Mouse (Mus musculus) myocyte (in vitro differentiated cells): ENCODE measurements at regions not wholly inside any gene's neighbourhood (a gene's known extent, or its start where the extent isn't known, plus 50 kb on each side); places are given as distances from the start of the nearest gene placed in this dataset.

Experiments used
- H3K27me3 ChIP-seq: one replicate; pipeline ENCODE4 v1.6.1; 2011; ENCODE audit not compliant: control insufficient read depth, insufficient read depth, insufficient read length
- H3K36me3 ChIP-seq: one replicate; pipeline ENCODE4 v1.6.1; 2011; ENCODE audit not compliant: control insufficient read depth, insufficient read depth
- H3K4me2 ChIP-seq: one replicate; pipeline ENCODE4 v1.6.1; 2011; ENCODE audit warnings: low read depth, control low read depth
- H3K4me3 ChIP-seq: one replicate; pipeline ENCODE4 v1.5.1; 2011; ENCODE audit warnings: mild to moderate bottlenecking, control low read depth, moderate library complexity
- H3K79me2 ChIP-seq: one replicate; pipeline ENCODE4 v1.6.1; 2011; ENCODE audit not compliant: control insufficient read depth, insufficient read depth
- H3ac ChIP-seq: one replicate; pipeline ENCODE4 v1.6.1; 2011; ENCODE audit not compliant: control insufficient read depth, insufficient read length
- CEBPB ChIP-seq: IDR thresholded peaks from 2 replicates; pipeline ENCODE4 v1.6.1; 2011; ENCODE audit warnings: mild to moderate bottlenecking, moderate library complexity; ENCODE audit not compliant: poor library complexity, insufficient read depth, severe bottlenecking
- E2F4 ChIP-seq: IDR thresholded peaks from one replicate; pipeline ENCODE4 v1.6.1; 2011; ENCODE audit warnings: mild to moderate bottlenecking, control low read depth, moderate library complexity; ENCODE audit not compliant: insufficient read depth
- MAX ChIP-seq: IDR thresholded peaks from one replicate; pipeline ENCODE4 v1.6.1; 2011; ENCODE audit warnings: low read depth, mild to moderate bottlenecking, control low read depth
- MYOD1 ChIP-seq, 3 experiments: IDR thresholded peaks; one replicate each; pipeline ENCODE4 v1.6.1; 2011; ENCODE audit warnings: control low read depth in 2 of 3, low read depth in 2 of 3, mild to moderate bottlenecking in 2 of 3, moderate library complexity in 1 of 3; ENCODE audit not compliant: insufficient read length in 2 of 3, control insufficient read depth in 1 of 3
- MYOG ChIP-seq, 3 experiments: IDR thresholded peaks; one replicate each; pipeline ENCODE4 v1.6.1; 2011; ENCODE audit warnings: control low read depth in 2 of 3, low read depth in 2 of 3, mild to moderate bottlenecking in 2 of 3; ENCODE audit not compliant: insufficient read length in 2 of 3, control insufficient read depth in 1 of 3, insufficient read depth in 1 of 3
- POLR2A ChIP-seq: IDR thresholded peaks from one replicate; pipeline ENCODE4 v1.6.1; 2011; ENCODE audit warnings: low read depth, mild to moderate bottlenecking, control low read depth, moderate library complexity; ENCODE audit not compliant: insufficient read length
- POLR2AphosphoS2 ChIP-seq: IDR thresholded peaks from one replicate; pipeline ENCODE4 v1.6.1; 2011; ENCODE audit warnings: low read depth, control low read depth; ENCODE audit not compliant: insufficient read length
- REST ChIP-seq: IDR thresholded peaks from one replicate; pipeline ENCODE4 v1.6.1; 2011; ENCODE audit warnings: mild to moderate bottlenecking, control low read depth, moderate library complexity; ENCODE audit not compliant: insufficient read depth, insufficient read length
- SRF ChIP-seq: IDR thresholded peaks from one replicate; pipeline ENCODE4 v1.6.1; 2011; ENCODE audit warnings: low read depth; ENCODE audit not compliant: control insufficient read depth, insufficient read length
- TCF12 ChIP-seq: IDR thresholded peaks from one replicate; pipeline ENCODE4 v1.6.1; 2011; ENCODE audit warnings: mild to moderate bottlenecking, control low read depth; ENCODE audit not compliant: poor library complexity, insufficient read depth, severe bottlenecking
- TCF3 ChIP-seq: IDR thresholded peaks from one replicate; pipeline ENCODE4 v1.6.1; 2011; ENCODE audit warnings: low read depth, control low read depth; ENCODE audit not compliant: insufficient read length
- USF1 ChIP-seq: IDR thresholded peaks from one replicate; pipeline ENCODE4 v1.6.1; 2011; ENCODE audit warnings: low read depth, mild to moderate bottlenecking, control low read depth, moderate library complexity

- no peak for TF ChIP-seq E2F4
- TF ChIP-seq TCF12: no peak
- no peak for TF ChIP-seq MYOD1 (IDR thresholded peaks at IDR 0.05; ENCODE audit: control insufficient read depth in 1 of 3, insufficient read length in 2 of 3, low read depth in 2 of 3)
- TF ChIP-seq POLR2A: no peak
- no peak for TF ChIP-seq POLR2AphosphoS2
- TF ChIP-seq SRF: no peak
- TF ChIP-seq TCF3: no peak
- TF ChIP-seq REST: no peak
- no peak for TF ChIP-seq MAX
- TF ChIP-seq CEBPB: no peak
- TF ChIP-seq USF1: no peak
- TF ChIP-seq MYOG (IDR thresholded peaks at IDR 0.05; ENCODE audit: control insufficient read depth in 1 of 3, insufficient read depth in 1 of 3, insufficient read length in 2 of 3, low read depth in 2 of 3): no peak
- Histone ChIP-seq H3K4me3 (no peak overlapping the region), H3K36me3 (no peaks in the 10 kb centered on the region), H3K4me2 (peak overlapping the region; percentile 56), H3K79me2 (no peaks in the 10 kb centered on the region), H3K27me3 (no peaks in the 10 kb centered on the region), H3ac (no peak overlapping the region)
These were observed 186.2 kb downstream of the Diras2 start for GRCm38 (mm10) chr13:52344853-52345252.

GRCm38 (mm10) chr13:52345375-52346026 is 185.6 kb downstream of the Diras2 start:
- peak overlapping the region; percentile 56 for H3K4me2 ChIP-seq
- H3K36me3 ChIP-seq: no peaks in the 10 kb centered on the region
- no peak for TF ChIP-seq USF1
- TF ChIP-seq MAX: no peak
- TF ChIP-seq REST: peak; percentile 69
- peak; percentile 40; the same call in 1 of the 2 replicates for TF ChIP-seq CEBPB
- no peaks in the 10 kb centered on the region for H3K27me3 ChIP-seq
- no peak overlapping the region for H3K4me3 ChIP-seq
- H3ac ChIP-seq: no peak overlapping the region
- H3K79me2 ChIP-seq: no peaks in the 10 kb centered on the region

GRCm38 (mm10) chr13:52346027-52346375 is 185.1 kb downstream of the Diras2 start:
- no peak overlapping the region for H3K4me3 ChIP-seq
- peak overlapping the region; percentile 56 for H3K4me2 ChIP-seq
- TF ChIP-seq TCF12: no peak
- H3K79me2 ChIP-seq: no peaks in the 10 kb centered on the region
- no peak overlapping the region for H3ac ChIP-seq
- no peaks in the 10 kb centered on the region for H3K36me3 ChIP-seq
- H3K27me3 ChIP-seq: no peaks in the 10 kb centered on the region

- no peak overlapping the region for H3K4me2 ChIP-seq
- no peaks in the 10 kb centered on the region for H3K27me3 ChIP-seq
These were observed 183.4 kb downstream of the Diras2 start for GRCm38 (mm10) chr13:52347631-52348030.

GRCm38 (mm10) chr13:52349606-52350005 is 181.5 kb downstream of the Diras2 start:
- H3K4me2 ChIP-seq: no peak overlapping the region
- no peak overlapping the region for H3ac ChIP-seq
- no peaks in the 10 kb centered on the region for H3K36me3 ChIP-seq
- no peak for TF ChIP-seq MYOG (IDR thresholded peaks at IDR 0.05; ENCODE audit: control insufficient read depth in 1 of 3, insufficient read depth in 1 of 3, insufficient read length in 2 of 3, low read depth in 2 of 3)
- TF ChIP-seq POLR2AphosphoS2: no peak
- no peak for TF ChIP-seq CEBPB
- no peak for TF ChIP-seq E2F4
- no peak for TF ChIP-seq MAX
- TF ChIP-seq USF1: no peak
- no peak for TF ChIP-seq TCF3
- TF ChIP-seq POLR2A: no peak
- no peak for TF ChIP-seq REST
- no peak for TF ChIP-seq TCF12
- TF ChIP-seq SRF: no peak
- no peak for TF ChIP-seq MYOD1 (IDR thresholded peaks at IDR 0.05; ENCODE audit: control insufficient read depth in 1 of 3, insufficient read length in 2 of 3, low read depth in 2 of 3)
- no peaks in the 10 kb centered on the region for H3K27me3 ChIP-seq
- no peak overlapping the region for H3K4me3 ChIP-seq
- no peaks in the 10 kb centered on the region for H3K79me2 ChIP-seq

More at GRCm38 (mm10) chr13:52347631-52348030, 183.4 kb downstream of the Diras2 start:
- Histone ChIP-seq H3K79me2 (no peaks in the 10 kb centered on the region), H3ac (no peak overlapping the region), H3K4me3 (no peak overlapping the region), H3K36me3 (no peaks in the 10 kb centered on the region)
- TF ChIP-seq USF1 (no peak), CEBPB (no peak), TCF3 (no peak), MYOG (IDR thresholded peaks at IDR 0.05; ENCODE audit: control insufficient read depth in 1 of 3, insufficient read depth in 1 of 3, insufficient read length in 2 of 3, low read depth in 2 of 3) (no peak), POLR2A (no peak), MYOD1 (IDR thresholded peaks at IDR 0.05; ENCODE audit: control insufficient read depth in 1 of 3, insufficient read length in 2 of 3, low read depth in 2 of 3) (no peak), POLR2AphosphoS2 (no peak), MAX (no peak), E2F4 (no peak), SRF (no peak), REST (no peak), TCF12 (no peak)
